Mouse (Mus musculus): ENCODE measurements at regions not wholly inside any gene's neighbourhood (a gene's known extent, or its start where the extent isn't known, plus 50 kb on each side); places are given as distances from the start of the nearest gene placed in this dataset.
A peak's percentile ranks its signal among the peaks of the same experiment; 100 is the strongest.

DNA sequence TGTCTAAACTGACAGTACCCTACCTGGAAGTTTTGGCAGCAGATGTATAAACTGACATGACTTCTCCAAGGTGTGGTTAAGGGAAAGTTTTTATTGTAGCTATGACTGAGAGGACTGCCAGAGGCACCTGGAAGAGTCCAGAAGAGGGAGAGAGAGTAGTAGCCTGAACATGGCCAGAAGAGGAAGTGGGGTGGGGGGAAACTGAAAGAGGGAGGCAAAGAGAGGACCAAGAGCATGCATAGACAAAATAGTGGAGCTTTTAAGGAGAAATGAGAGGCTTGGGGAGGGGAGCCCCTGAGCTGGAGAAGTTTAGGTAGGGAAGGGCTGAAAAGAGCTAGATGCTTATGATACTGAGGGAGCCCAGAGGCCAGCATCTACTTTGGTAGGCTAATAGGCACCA lies 255.2 kb upstream of the Id2 start:
- DNase-seq (ENCODE audit: low spot score in 2 of 2) = no peak

DNA sequence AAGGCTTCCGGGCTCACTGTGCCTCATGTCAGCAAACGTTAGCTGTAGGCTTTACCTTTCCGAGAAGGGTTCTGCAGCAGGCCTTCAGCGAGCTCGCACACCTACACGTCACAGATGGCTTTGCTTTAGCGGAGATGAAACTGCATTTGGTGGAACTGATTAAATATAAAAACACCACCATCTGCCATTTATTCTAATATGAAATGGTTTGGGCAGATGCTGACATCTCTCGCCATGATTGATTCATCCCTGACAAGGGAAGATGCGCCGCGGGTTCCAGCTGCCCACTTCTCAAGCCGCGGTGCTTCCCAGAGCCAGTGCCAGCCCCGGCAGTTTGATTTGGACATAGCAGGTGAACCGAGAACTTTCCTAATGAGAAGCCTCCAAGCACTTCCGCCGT lies 247.4 kb upstream of the Id2 start:
- DNase-seq (ENCODE audit: low spot score in 2 of 2) = no peak

DNA sequence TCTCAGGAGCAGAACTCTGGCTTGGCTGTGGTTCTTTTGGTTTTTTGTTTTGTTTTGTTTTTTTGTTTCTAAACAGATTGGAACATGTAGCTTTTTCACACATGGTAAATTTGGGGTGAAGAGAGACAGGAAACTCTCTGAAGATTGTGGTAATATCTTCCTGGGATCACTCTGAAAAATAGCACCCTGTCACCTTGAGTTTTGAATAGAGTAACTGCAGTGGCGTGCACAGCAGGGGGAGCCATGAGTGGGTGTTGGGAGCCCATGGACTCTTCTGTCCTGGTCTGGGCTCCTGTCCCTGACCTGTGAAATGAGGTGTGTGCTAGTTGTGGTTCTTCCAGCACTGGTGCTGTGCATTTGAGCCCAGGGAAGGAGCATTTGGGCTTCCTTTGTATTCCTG lies 241.8 kb upstream of the Id2 start:
- DNase-seq (ENCODE audit: low spot score in 2 of 2) = peak in 1 of 2 experiments; percentile 17

GRCm38 (mm10) chr12:25335930-25336329 lies 239.0 kb upstream of the Id2 start:
- no peak for DNase-seq (ENCODE audit: low spot score in 2 of 2)

DNA sequence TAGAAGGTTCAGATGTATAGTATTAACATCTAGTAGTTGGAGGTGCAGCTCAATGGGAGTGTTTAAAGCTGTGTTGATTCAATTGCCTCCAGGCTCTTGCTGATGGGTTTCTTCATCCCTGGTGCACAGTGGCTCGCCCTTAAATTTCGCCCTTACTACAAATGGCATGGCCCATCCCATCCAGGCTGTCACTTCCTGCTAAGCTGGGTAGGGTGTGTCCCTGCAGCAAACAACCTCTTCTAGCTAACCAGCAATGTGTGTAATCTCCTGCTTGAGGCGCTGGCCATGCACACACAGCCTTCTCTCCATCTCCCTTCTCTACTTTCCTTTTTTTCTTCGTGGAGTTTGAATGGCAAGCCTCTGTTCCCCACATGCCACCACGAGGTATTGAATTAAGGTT lies 238.1 kb upstream of the Id2 start:
- DNase-seq (ENCODE audit: low spot score in 2 of 2) = no peak

GRCm38 (mm10) chr12:25332384-25333035 lies 235.6 kb upstream of the Id2 start:
- no peak for DNase-seq (ENCODE audit: low spot score in 2 of 2)

DNA sequence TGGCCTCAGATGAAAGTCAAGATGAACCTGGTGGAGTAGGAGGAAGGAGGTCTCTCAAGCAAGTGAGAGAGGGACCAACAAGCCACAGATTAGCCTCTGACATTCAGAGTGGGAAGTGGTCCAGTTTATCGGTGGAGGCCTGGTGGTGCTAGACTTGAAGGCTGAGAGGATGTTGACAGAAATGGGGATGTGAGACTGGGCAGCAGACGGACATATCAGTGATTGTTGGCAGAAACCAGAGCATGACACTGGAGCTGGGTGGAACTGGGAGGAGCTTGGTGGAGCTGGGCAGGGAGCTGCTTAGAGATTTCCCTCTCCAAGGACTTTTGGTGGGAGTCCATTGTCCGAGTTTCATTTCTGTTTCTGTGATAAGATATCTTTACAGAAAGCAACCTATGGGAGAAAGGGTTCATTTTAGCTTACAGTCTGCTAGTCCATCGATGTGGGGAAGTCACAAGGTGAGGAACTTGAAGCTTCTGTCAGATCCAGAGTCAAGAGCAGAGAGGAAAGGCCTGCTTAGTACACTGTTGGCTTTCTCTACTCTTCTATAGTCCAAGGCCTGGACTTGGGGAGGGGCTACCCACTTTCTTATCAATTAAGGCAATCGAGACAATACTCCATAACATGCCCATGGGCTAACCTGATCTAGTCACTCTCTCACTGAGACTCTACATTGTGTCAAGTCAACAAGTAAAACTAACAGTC lies 233.2 kb upstream of the Id2 start:
- DNase-seq (ENCODE audit: low spot score in 2 of 2) = no peak

DNA sequence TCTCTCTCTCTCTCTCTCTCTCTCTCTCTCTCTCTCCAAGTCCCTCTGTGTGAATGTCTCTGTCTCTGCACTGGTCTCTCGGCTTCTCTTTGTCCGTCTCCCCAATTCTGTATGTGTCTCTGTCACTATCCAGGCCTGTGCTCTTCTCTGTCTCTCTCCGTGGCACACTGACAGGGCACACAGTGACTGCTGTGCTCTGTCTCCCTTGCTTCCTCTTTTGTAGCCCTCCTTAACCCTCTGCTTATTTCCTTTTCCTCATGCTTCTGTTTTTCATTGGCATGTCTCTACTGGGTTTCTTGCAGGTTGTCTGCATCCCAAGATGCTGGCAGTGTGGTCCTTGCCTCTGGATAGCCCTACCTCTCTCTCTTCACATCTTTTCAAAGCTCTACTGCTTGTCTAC lies 229.0 kb upstream of the Id2 start:
- no peak for DNase-seq (ENCODE audit: low spot score in 2 of 2)

DNA sequence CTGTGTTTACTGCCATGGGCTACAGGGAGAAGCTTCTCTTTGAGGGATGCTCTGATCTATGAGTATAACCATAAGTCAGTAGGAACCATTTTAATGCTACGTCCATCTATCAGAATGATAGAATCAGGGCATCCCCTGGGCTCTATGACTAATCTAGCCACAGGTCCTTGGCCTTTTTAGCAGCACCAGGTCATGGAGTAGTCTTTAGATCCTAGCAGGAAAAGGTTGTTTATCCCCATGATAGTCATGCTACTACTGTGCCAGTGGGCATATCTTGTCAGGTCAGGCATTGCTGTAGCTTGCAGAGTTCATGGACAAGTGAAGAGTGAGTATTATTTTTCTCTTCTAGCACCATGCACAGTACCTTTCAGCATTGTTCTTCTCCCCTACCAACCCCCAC lies 226.2 kb upstream of the Id2 start:
- no peak for DNase-seq (ENCODE audit: low spot score in 2 of 2)

DNA sequence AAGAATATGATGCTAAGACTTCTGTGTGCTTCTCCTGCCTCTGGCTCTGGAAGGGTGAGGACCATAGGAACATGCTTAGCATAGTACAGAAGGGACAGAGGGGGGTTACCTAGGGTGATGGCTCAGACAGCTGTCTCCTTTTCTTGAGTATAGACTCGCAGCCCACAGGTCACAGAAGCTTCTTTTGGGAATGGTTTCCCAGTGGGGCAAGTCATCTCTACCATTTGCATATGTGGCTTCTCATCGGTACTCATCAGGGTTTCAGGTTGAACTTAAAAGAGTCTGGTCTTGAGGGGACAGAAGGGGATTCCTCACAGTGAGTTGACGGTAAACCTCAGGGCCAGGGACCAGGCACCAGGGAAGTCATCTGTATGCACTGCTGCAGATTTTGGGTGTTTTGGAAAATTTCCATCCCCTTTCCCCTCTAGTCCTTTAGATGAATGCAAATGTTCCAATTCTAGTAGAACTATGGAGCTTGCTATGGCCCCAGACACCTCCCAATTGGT lies 223.4 kb upstream of the Id2 start:
- DNase-seq (ENCODE audit: low spot score in 2 of 2) = no peak

GRCm38 (mm10) chr12:25319846-25320245 lies 222.9 kb upstream of the Id2 start:
- DNase-seq (ENCODE audit: low spot score in 2 of 2) = no peak

- DNase-seq (ENCODE audit: low spot score in 2 of 2) = no peak
Observed at GRCm38 (mm10) chr12:25318072-25318671, 221.2 kb upstream of the Id2 start.

- DNase-seq (ENCODE audit: low spot score in 2 of 2) = peak in 1 of 2 experiments; percentile 39
Observed at GRCm38 (mm10) chr12:25315969-25316368, 219.0 kb upstream of the Id2 start.

- DNase-seq (ENCODE audit: low spot score in 2 of 2) = no peak
Observed at GRCm38 (mm10) chr12:25313212-25313611, 216.3 kb upstream of the Id2 start.

DNA sequence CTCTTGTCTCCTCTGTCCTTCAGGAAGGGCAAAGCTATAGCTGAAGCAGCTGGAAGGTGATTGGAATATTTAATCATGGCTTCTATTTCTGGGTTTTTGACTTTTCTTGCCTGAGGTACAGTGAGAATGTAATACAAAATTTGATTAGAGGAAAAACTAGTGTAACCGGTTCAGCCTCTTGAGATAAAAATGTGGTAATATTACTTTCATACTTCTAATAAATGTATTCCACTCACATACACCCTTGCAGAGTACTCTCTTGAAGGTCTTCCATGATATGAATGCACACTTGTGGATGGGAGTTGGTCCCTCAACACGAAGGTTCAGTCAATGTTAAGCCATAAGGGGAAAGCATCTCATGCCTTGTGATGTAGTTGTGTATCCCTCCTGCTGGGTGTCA lies 215.4 kb upstream of the Id2 start:
- DNase-seq (ENCODE audit: low spot score in 2 of 2) = no peak

DNA sequence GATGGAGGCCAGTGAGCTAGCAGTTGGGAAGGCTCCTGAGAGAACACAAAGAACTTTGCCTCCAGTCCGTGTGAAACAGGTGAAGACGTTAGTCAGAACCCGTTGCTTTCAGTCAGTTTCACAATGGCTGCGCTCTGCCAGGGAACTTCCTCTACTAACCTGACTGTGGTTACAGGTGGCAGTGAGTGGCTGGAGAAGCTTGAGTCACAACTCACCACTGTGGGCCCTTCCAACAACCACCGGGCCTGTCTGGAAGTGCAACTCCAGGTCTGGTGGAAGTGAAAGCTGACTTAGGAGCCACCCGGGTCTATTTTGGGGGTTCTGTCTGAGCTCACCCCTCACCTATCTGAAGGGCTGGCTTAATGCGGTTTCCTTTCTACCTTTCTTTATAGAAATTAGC lies 214.8 kb upstream of the Id2 start:
- DNase-seq (ENCODE audit: low spot score in 2 of 2) = no peak

DNA sequence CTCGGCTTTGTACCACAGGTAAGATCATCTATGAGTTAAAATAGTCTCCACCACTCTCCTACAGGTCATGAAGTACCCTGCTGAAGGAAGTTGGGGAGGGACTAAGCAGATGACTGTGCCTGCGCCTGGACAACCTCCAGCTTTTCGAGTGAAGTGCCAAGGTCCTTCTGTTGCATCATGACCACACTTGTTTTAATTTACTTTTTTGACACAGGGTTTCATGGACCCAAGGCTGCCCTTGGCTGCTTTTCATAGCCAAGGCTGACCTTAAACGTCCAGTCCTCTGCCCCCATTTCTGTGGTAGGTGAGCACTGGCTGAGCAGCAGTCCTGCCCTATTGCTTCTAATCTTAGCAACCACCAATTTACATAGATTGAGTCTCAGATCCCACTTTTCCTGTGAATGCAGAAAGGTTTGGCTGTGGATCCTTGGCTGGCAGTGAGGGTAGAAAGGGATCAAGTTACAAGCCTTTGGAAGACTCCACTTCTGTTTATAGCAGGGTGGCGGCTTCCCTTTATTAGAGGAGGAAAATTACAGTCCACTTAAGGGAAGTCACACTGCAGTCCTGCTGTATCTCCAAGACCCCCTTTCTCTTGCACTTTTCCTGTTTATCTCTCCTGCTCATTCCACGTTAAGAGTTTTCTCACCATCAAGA lies 213.5 kb upstream of the Id2 start:
- DNase-seq (ENCODE audit: low spot score in 2 of 2) = no peak

DNA sequence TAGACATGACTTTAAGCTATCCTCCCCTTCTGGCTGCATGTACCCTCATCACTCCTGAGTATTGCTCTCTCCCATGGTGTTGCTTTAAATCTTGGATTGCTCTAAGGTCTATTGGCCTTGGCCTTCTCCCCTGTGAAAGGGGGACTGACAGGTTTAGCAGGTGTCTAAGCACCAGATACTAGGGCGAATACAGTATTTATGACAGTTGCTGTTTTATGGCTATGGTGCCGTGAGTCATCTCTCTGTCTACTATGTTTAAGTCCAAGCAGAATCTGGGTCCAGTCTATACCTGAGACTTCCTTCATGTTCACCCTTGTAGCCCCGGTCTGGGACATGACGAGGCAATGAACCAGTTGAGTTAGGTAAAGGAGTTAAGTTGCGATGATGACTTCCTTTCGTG lies 212.3 kb upstream of the Id2 start:
- DNase-seq (ENCODE audit: low spot score in 2 of 2) = no peak

DNA sequence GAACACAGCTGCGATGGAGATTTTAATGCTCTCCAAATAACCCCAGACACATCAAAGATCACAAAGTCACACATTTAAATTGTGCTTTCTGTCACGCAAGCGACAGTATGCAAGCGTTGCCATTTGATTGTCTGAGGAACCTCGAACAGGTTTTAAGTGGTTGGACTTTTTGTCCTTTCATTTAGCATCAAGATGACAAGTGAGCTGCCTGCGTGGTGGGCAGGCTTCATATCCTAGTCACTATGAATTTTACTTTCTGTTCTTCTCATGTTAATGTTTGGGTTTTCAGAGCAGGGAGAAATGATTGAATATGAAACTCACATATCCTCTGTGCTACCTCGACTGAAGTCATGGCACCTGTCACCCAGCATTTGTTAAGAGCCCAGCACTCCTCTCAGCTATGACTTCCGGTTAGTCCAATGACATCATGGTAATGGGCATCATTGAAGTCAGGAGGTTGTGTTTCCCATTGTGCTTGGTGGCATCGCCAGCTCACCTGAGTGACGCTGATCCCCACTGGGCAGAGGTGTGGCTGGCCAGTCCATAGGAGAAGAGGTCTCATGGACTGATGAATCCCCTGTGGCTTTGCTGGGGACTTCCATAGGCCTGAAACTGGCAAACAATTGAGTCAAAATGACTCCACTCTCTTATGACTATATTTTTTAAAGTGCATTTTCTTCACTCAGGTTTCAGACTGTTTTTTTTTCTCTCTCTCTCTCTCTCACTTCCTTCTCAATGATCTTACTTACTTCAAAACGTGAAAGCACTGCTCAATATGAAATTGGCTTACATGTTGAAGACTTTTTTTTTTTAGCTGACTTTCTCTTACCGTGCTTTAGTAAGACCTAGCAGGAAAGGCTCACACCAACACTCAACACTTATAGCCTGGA lies 209.1 kb upstream of the Id2 start:
- no peak for DNase-seq (ENCODE audit: low spot score in 2 of 2)

DNA sequence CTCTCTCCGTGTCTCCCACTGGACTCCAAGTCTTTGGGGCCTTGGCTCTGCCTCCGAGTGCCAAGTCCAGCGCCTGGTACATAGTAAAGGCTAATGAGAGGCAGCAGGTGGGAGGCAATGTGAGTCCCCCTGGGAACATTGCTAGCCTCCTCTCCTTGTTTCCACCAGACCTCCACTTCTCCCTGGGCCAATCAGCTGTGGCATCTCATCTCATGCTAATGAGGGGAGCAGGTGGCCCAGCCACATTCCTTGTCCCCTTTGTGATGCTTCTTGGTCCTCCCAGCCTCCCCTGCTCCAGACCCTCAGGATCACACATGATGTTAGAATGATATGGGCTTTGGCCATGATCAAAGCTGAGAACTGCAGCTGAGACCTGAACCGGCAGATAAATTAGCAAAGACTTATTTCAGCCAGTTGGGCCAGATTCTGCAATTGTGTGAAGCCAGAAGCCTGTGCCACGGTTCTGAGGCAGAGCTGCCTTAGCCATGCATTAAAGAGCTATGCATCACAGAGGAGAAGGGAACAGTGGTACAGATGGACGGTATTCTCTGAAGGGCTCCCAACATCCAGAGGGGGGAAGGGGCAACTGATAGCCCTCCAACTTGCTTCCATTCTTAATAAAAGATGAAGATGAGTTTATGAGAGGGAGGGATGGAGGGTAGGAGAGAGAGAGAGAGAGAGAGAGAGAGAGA lies 208.0 kb upstream of the Id2 start:
- DNase-seq (ENCODE audit: low spot score in 2 of 2) = no peak

GRCm38 (mm10) chr12:25303500-25304050 lies 206.6 kb upstream of the Id2 start:
- no peak for DNase-seq (ENCODE audit: low spot score in 2 of 2)
